Comparison of ENCODE assay signal across 29 mouse cellular contexts in the genomic region with DNA sequence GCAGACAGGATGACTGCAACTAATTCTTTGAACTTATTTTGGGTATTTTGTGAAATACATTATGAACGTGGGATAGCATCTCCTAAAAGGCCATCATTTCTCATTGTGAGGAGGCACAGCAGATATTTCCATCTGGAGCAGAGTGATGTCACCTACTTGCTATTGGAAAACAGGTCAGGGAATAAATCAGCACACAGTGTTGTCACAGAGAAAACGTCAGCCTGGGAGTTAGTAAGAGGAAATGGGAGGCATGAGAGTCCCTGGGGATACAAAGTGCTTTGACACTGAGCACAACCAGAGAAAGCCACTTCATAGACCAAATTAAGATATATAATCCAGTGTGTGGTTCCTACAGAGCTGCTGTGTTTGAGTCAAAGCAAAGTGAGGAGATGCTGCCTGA. TPM values are rescaled to one million over a fixed set of nuclear protein-coding genes. Genes with fewer than 3 reads are reported as not detected.
DNase-seq lines count a peak whose midpoint lies in the region; ATAC-seq and TF ChIP-seq lines count a peak whose summit lies in the region.
"Had no signal": no experiment of that assay in that cellular context is flagged by ENCODE, and none has a peak within 500 bp of the region (broad histone marks: within the 10 kb centered on the region; RNA-seq: fewer than 3 reads in every experiment).

No protein-coding gene starts in this region.

- peak overlapping the region; percentile 66 for H3K27ac ChIP-seq in kidney, adult 2 months (ENCODE audit: insufficient read depth, low read depth, low read length)
- H3K27ac ChIP-seq in intestine, embryonic 16.5 days (ENCODE audit: low read length): no peak overlapping the region
- H3K27ac ChIP-seq: embryonic facial prominence, embryonic 15.5 days; forebrain, embryonic 10.5 days; gastrocnemius, adult 2 months; heart, embryonic 10.5 days; hindbrain, embryonic 10.5 days; hindbrain, postnatal 0 days; liver, embryonic 14.5 days; stomach, postnatal 0 days had no signal

- H3K27me3 ChIP-seq in kidney, adult 2 months (replicated peaks; ENCODE audit: control insufficient read depth, insufficient read depth, low read length): no peaks in the 10 kb centered on the region
- H3K27me3 ChIP-seq in intestine, embryonic 16.5 days (replicated peaks; ENCODE audit: control insufficient read depth, insufficient read depth, low read length): no peaks in the 10 kb centered on the region
- H3K27me3 ChIP-seq: embryonic facial prominence, embryonic 15.5 days; megakaryocyte, embryonic 14.5 days; neural tube, embryonic 13.5 days had no signal

- DNase-seq in kidney, adult 2 months: no peak
- no peak for DNase-seq in kidney, adult 18-20 months
- peak; percentile 60 for DNase-seq in 3T3-L1 (ENCODE audit: low read depth, low spot score)
- peak; percentile 45 for DNase-seq in Muller cell, postnatal 12 days (ENCODE audit: inconsistent ontology term)
- no peak for DNase-seq in liver
- no peak for DNase-seq in right cerebral cortex, postnatal 25 days
- DNase-seq: adrenal gland, adult 2 months; cerebellum, adult 2 months; cerebellum, postnatal 36 days; embryo, embryonic 11 days; gastrocnemius, adult 2 months; kidney, postnatal 25 days; lung, embryonic 14.5 days; lung, postnatal 36 days; right cerebral cortex, adult 18-20 months; thymus, adult 2 months; thymus, postnatal 4 days had no signal

- peaks cover 14% of the 10 kb centered on the region; the same call in 1 of the 2 replicates for H3K4me1 ChIP-seq in kidney, adult 2 months (ENCODE audit: control insufficient read depth, insufficient read depth, low read length)
- peaks cover 4% of the 10 kb centered on the region; the same call in 1 of the 2 replicates for H3K4me1 ChIP-seq in intestine, embryonic 16.5 days (ENCODE audit: control insufficient read depth, insufficient read depth, low read length)
- H3K4me1 ChIP-seq: embryonic facial prominence, embryonic 15.5 days; forebrain, embryonic 10.5 days; heart, embryonic 10.5 days; hindbrain, embryonic 10.5 days; megakaryocyte, embryonic 14.5 days; neural tube, embryonic 13.5 days had no signal

- 40% methylated on average over 2 of the region's 2 CpGs for WGBS in kidney, adult 2 months
- 30% methylated on average over 2 of the region's 2 CpGs for WGBS in intestine, embryonic 16.5 days

- TF ChIP-seq CTCF in kidney, adult 2 months (conservative IDR thresholded peaks at IDR 0.05; ENCODE audit: insufficient read depth, insufficient read length, low read depth, low read length): no peak

- peak; percentile 43 for ATAC-seq in intestine, embryonic 16.5 days
- ATAC-seq: hindbrain, postnatal 0 days; midbrain, embryonic 16.5 days had no signal

- H3K9me3 ChIP-seq in intestine, embryonic 16.5 days (ENCODE audit: control insufficient read depth, low read length): no peaks in the 10 kb centered on the region
- H3K9me3 ChIP-seq: embryonic facial prominence, embryonic 15.5 days; forebrain, embryonic 10.5 days; heart, embryonic 10.5 days; hindbrain, embryonic 10.5 days; neural tube, embryonic 13.5 days had no signal

- no peaks in the 10 kb centered on the region for H3K36me3 ChIP-seq in kidney, adult 2 months (ENCODE audit: control insufficient read depth, insufficient read depth, low read length)
- no peaks in the 10 kb centered on the region for H3K36me3 ChIP-seq in intestine, embryonic 16.5 days (ENCODE audit: control insufficient read depth, insufficient read depth, low read length)
- H3K36me3 ChIP-seq: embryonic facial prominence, embryonic 15.5 days; forebrain, embryonic 10.5 days; heart, embryonic 10.5 days; hindbrain, embryonic 10.5 days; neural tube, embryonic 13.5 days had no signal

- no peak overlapping the region for H3K4me3 ChIP-seq in kidney, adult 2 months (ENCODE audit: insufficient read depth, low read depth, low read length)
- no peak overlapping the region for H3K4me3 ChIP-seq in intestine, embryonic 16.5 days (ENCODE audit: low read length)
- H3K4me3 ChIP-seq: embryonic facial prominence, embryonic 15.5 days; forebrain, embryonic 10.5 days; gastrocnemius, adult 2 months; heart, embryonic 10.5 days; hindbrain, embryonic 10.5 days; megakaryocyte, embryonic 14.5 days; myocyte; neural tube, embryonic 13.5 days had no signal

- no peak for TF ChIP-seq POLR2A in kidney, adult 2 months (IDR thresholded peaks at IDR 0.05; ENCODE audit: low read depth, low read length)

- H3K4me2 ChIP-seq in intestine, embryonic 16.5 days (ENCODE audit: low read depth, low read length): no peak overlapping the region
- H3K4me2 ChIP-seq: embryonic facial prominence, embryonic 15.5 days; lung, embryonic 14.5 days; neural tube, embryonic 13.5 days had no signal

- H3K9ac ChIP-seq in intestine, embryonic 16.5 days (ENCODE audit: low read depth, low read length): no peak overlapping the region
- H3K9ac ChIP-seq: embryonic facial prominence, embryonic 15.5 days; liver, embryonic 14.5 days; lung, embryonic 14.5 days; neural tube, embryonic 13.5 days had no signal

RNA-seq across cellular contexts. Expression of a gene that starts 30.5 kb away (rescaled TPM):
- polyA plus RNA-seq in kidney, adult 2 months (2012; rRNA removed): 7.2 and 7.4 TPM in 2 replicates
- 4.5 and 4.6 TPM in 2 replicates for polyA plus RNA-seq in intestine, embryonic 16.5 days (2015; fragmentation: Nextera tagmentation; extraction: Ambion mirVana)

Comparison
In these comparisons a context has a peak if more than half of its experiments do, and no peak if none do; other contexts are left out.
1. DNase-seq: peak in 3T3-L1 (single experiment) and Muller cell, postnatal 12 days (single experiment); none in kidney, adult 2 months (single experiment), kidney, adult 18-20 months (single experiment), liver (single experiment) and right cerebral cortex, postnatal 25 days (single experiment).